Mouse (Mus musculus): ENCODE results near the gene Gm281.
"Not testable (repeated sequence)": the region's sequence is repeated elsewhere in the genome, so short reads cannot be mapped to it uniquely, and the experiment has no call there.

Gm281 gene

GRCm38 (mm10) chr14:13914387-13915082 lies at the start of gene Gm281:
TSS of gene Gm281 (minus strand) at chr14:13914478.
- DNase-seq: no peak

DNA sequence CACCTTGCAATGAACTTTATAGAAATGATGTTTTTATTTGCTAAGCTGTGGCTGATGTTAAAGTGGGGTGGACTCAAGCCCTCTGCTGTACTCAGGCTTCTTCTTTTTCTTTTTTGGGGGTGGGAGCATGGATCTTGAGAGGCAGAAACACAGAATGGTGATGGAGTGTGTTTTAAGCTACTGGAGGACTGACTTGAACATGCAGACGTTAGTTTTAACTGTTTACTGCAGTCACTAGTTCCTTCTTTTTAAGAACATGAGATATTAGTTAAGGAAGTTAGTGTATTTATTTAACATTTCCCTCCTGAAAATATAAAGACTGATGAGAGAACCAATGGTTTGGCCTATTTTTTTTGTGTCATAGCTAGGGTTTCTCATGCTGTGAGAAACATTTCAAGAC lies 49.2 kb upstream of the Gm281 start:
- no peak for DNase-seq

GRCm38 (mm10) chr14:13962476-13962875 lies 48.2 kb upstream of the Gm281 start:
- peak; percentile 29 to 47 for DNase-seq

DNA sequence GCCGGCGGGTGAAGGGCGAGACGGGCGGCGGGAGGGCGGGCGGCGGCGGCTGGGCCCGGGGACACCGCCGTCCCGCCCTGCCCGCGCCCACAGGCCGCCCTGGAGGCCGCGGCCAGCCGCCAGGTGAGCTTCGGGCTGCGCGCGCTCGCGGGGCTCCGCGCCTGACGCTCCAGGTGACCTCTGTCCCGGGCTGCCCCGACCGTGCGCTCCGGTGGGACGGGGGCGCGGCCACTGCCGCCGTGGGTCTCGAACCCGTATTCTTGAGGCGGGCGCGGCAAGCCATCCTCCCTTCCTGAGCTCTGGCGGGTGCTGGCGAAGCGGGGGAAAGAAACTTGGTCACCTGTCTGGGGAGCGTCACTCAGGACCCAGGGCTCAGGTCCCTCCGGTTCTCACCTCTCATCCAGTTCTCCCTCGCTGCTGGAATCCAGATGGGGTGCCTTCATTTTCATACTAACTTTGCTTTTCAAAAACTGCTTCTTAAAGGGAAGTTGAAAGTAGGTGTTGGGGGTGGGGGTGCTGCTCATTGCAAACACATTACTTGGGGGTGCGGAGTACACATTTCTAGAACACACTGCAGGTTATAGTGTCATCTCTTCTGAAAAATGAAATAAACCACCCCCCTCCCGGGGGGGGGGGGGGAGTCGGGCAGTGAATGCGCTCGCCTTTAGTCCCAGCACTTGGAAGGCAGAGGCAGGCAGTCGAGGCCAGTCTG lies 47.3 kb upstream of the Gm281 start, which contains the start of the genes Atxn7 and Thoc7:
Gene Atxn7 (plus strand): TSS at position 40 of the 712 bp plus-strand sequence.
Gene Thoc7 (minus strand): TSS at position 452 of the 712 bp plus-strand sequence.
- peak; percentile 39 to 58 for DNase-seq

- DNase-seq: peak; percentile 51 to 56
Measured at GRCm38 (mm10) chr14:13960482-13961325, 46.4 kb upstream of the Gm281 start.

DNA sequence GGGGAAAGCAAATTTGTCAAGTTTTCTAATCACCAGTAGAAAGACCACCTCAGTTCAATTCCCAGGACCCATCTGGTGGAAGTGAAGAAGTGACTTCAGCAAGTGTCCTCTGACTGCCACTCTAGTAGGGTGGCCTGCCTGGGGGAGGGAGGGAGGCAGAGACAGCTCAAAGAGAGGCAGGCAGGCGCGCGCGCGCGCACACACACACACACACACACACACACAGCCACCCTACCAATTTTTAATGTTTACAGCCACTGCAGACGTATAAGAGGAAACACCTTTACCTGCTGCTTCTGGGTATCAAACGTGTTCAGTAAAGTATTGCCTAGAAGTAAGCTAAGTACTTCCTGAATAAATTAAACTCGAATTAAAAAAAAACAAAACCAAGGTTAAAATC lies 45.8 kb upstream of the Gm281 start:
- peak in 1 of 2 experiments; percentile 22 for DNase-seq

DNA sequence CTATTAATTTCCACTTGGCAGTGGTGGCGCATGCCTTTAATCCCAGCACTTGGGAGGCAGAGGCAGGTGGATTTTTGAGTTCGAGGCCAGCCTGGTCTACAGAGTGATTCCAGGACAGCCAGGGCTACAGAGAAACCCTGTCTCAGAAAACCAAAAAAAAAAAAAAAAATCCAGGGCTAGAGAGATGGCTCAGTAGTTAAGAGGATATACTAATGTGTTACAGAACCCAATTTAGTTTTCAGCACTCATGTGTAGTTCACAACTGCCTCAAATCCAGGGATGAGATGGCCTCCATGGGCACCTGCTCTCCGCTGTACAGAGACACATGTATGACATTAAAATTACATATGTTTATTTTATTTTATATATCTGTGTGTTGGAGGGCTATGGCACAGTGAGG lies 37.9 kb upstream of the Gm281 start:
- DNase-seq: not testable (repeated sequence)

GRCm38 (mm10) chr14:13950401-13950800 lies 36.1 kb upstream of the Gm281 start:
- no peak for DNase-seq

GRCm38 (mm10) chr14:13948345-13948744 lies 34.1 kb upstream of the Gm281 start:
- no peak for DNase-seq

- DNase-seq: no peak
Measured at GRCm38 (mm10) chr14:13944686-13945085, 30.4 kb upstream of the Gm281 start.

DNA sequence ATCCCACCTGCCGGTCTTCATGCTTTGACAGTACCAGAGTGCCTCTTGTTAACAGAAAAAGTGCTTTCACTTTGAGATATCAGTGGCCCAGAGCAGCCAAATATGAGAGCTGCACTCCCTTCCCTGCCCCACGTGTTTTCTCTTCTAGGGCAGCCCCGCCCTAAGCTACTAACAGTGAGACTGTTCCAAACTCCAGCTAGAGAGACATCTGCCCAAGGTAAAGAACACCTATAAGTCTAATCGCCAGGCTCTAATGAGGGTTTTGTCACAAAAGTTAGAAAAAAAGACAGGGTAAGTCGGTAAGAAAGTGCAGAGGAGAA lies 19.7 kb upstream of the Gm281 start:
- no peak for DNase-seq

GRCm38 (mm10) chr14:13933290-13934051 lies 19.2 kb upstream of the Gm281 start:
- no peak for DNase-seq

DNA sequence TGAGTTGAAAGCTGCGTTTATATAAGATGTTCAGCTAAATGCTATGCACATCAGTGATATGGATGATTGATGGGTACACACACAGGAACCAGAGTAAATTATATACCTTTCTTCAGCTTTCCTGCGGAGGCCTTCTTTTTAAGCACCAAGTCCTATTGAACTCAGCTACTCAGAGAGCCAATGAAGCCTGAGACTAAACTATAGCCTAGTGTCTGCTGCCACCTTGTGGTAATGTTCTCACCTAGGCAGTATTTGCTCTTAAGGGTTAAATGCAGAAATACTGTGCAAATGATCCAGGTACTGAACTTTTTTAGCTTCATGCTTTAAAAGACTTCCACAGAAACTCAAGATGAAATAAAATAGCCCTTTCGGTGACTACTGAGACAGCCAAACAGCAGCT lies 3.4 kb upstream of the Gm281 start:
- DNase-seq: peak; percentile 13 to 45

- DNase-seq: no peak
Measured at GRCm38 (mm10) chr14:13917208-13917607, 2.9 kb upstream of the Gm281 start.

- no peak for DNase-seq
Measured at GRCm38 (mm10) chr14:13915207-13915606, 929 bp upstream of the Gm281 start.

GRCm38 (mm10) chr14:13910148-13910547 lies 4.1 kb downstream of the Gm281 start:
- no peak for DNase-seq

GRCm38 (mm10) chr14:13907145-13907544 lies 7.1 kb downstream of the Gm281 start:
- no peak for DNase-seq

DNA sequence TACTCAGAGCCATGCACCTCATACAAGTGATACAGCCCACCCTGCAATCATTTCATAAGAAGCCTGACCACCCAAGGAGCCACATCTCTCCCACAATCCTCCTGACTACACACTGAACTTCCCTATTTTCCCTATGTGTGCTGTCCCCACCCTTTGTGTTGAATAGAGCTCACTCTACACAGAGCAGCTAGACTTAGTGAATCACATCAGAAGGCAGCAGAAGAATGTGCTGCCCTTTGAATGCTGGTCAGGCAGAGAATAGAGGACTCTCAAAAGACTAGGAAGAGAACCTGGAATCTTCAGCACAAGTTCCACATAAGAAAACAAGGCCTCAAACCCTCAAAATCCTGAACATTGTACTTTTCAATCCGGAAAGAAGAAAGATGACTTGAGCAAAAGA lies 7.8 kb downstream of the Gm281 start:
- no peak for DNase-seq

- DNase-seq: peak; percentile 32 to 34
Measured at GRCm38 (mm10) chr14:13901611-13902067, 12.6 kb downstream of the Gm281 start.

GRCm38 (mm10) chr14:13895198-13895597 lies 19.1 kb downstream of the Gm281 start:
- no peak for DNase-seq

GRCm38 (mm10) chr14:13893748-13894147 lies 20.5 kb downstream of the Gm281 start:
- no peak for DNase-seq

- no peak for DNase-seq
Measured at GRCm38 (mm10) chr14:13861416-13861815, 52.9 kb downstream of the Gm281 start.
